Mouse (Mus musculus): ENCODE results near the gene Shb.

Shb gene

GRCm38 (mm10) chr4:45532375-45532774 is at the start of gene Shb:
Gene Shb, minus strand, starts transcription at chr4:45532470.
- peak; percentile 92 for DNase-seq

DNA sequence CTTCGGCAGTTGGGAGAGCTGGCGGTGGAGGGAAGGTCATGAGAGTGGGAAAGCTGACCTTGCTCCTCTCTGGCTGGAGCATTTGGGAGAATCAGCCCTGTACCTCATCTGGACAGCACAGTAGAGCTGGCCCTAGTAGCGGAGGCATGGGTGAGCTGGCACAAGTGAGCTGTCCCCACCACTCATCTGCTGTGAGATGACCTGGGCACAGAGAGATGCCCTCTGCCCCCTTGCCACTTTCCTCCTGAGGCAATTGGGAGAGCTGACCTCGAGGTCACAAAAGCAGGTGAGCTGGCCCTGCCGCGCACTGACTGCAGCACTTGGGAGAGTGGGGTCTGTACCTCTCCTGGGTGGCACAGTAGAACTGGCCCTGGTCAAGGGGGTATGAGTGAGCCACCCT is 48.8 kb upstream of the Shb start:
- no peak for DNase-seq

- DNase-seq, result peak; percentile 68
These were observed 46.5 kb upstream of the Shb start for GRCm38 (mm10) chr4:45578554-45579370.

GRCm38 (mm10) chr4:45577631-45578030 is 45.4 kb upstream of the Shb start:
- DNase-seq, result no peak

- DNase-seq, result no peak
These were observed 42.4 kb upstream of the Shb start for GRCm38 (mm10) chr4:45574614-45575169.

DNA sequence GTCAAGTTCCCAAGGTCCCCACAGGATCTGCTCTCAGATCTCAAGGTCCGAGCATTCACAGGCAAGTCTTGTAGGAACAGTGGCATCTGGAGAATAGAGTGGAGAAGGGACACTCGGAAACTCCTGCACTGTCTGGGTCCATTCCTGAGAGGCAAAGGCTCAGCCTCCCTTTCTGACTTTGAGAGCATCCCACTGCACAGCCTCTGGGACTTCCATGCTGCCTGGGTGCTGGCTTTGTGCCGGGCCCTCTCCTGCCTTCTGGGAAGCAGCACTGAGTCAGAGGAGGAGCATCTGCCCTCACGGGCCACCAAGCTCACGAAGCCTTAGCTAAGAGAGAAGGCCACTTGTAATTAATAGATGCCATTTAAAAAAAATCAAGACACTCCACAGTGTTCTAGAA is 37.3 kb upstream of the Shb start:
- no peak for DNase-seq

GRCm38 (mm10) chr4:45558211-45558610 is 25.9 kb upstream of the Shb start:
- no peak for DNase-seq

GRCm38 (mm10) chr4:45552571-45552970 is 20.3 kb upstream of the Shb start:
- DNase-seq, result no peak

GRCm38 (mm10) chr4:45550970-45551369 is 18.7 kb upstream of the Shb start:
- DNase-seq, result no peak

GRCm38 (mm10) chr4:45549514-45549913 is 17.2 kb upstream of the Shb start:
- peak; percentile 67 for DNase-seq

DNA sequence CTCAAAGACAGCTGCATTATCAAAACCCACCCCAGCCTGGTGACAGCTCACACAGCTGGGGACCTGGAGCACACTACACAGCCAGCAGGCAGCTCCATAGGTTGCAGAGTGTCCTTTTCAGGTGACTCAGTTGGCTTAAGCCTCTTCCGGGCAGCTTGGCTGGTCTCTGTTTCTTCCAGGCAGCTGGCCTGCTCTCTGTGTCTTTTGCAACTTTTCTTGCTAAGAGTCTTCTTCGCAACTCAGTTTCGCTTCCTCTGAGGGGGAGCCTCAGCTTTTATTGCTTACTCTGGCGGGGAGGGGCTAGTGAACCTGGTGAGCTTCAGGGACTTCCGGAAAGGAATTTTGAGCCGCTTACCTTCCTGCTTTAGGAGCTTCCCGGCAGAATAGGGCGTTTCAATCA is 13.6 kb upstream of the Shb start:
- DNase-seq, result no peak

- no peak for DNase-seq
These were observed 11.3 kb upstream of the Shb start for GRCm38 (mm10) chr4:45543481-45544051.

GRCm38 (mm10) chr4:45540151-45540933 is 8.1 kb upstream of the Shb start:
- no peak for DNase-seq

- DNase-seq, result no peak
These were observed 6.9 kb upstream of the Shb start for GRCm38 (mm10) chr4:45539187-45539586.

- DNase-seq, result peak; percentile 9
These were observed 1.2 kb upstream of the Shb start for GRCm38 (mm10) chr4:45533436-45533940.

DNA sequence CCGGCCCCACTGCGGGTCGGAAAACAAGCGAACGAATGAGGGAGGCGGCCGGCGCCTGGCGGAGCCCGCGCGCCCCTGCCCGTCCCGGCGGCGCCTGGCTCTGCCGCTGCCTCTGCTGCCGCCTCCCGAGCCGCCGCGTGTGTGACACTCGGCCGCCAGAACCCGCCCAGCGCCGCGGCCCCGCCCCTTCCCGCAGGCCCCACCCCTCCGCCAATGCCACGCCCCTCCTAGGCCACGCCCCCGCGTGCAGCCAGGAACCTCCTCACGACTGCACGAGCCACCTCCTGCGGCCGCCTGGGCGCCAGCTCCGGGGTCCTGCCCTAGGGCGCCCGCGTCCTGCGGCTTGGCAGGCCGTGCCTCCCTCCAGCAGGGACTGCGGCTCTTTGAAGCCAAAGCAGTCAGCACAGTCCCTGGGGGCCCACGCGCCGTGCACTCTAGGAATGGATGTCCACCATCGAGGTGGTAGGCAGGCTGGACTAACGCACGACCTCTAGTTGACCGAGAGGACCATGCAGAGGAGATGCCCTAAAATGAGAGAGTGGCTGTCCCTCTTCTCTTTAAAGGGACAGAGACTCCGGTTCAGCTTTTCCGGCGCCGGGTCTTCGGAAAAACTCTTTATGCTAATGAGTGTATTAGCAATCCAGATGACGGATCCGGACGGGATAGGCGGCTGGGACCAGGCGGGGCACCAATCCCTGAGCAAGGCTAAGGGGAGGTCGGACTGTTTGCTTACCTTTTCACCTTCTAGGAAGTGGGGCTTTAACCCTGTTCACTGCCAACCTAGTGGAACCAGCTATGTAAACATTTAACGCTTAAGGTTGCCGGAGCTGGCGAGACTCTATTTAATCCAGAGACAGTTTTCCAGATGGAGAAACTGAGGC is 1.4 kb downstream of the Shb start:
- peak; percentile 98 for DNase-seq

DNA sequence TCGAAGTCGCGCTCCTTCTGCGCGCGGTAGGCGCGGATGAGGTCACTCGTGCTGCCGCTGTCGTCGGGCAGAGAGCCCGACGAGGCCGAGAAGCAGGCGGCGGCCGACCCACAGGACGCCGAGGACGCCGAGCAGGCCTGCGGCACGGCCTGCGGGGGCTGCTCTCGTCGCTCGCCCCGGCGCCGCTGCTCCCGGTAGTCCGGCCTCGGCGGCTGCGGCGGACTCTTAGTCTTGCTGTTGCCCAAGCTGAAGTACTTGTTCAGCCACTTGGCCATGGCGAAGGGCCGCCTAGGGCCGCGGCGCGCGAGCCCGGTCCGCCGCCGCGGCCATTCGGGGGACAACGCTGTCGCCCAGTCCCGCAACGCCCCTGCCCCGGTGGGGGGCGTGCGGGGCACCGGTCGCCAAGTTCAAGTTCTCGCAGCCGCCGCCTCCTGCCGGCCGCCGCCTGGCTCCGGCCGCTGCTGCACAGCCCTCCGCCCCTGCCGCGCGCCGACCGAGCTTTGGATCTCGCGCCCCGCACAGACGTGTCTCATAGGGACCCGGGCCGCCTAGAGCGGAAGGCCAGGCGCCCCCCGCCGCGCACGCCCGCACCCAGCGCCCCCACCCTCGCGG is 2.2 kb downstream of the Shb start:
- DNase-seq, result no peak

DNA sequence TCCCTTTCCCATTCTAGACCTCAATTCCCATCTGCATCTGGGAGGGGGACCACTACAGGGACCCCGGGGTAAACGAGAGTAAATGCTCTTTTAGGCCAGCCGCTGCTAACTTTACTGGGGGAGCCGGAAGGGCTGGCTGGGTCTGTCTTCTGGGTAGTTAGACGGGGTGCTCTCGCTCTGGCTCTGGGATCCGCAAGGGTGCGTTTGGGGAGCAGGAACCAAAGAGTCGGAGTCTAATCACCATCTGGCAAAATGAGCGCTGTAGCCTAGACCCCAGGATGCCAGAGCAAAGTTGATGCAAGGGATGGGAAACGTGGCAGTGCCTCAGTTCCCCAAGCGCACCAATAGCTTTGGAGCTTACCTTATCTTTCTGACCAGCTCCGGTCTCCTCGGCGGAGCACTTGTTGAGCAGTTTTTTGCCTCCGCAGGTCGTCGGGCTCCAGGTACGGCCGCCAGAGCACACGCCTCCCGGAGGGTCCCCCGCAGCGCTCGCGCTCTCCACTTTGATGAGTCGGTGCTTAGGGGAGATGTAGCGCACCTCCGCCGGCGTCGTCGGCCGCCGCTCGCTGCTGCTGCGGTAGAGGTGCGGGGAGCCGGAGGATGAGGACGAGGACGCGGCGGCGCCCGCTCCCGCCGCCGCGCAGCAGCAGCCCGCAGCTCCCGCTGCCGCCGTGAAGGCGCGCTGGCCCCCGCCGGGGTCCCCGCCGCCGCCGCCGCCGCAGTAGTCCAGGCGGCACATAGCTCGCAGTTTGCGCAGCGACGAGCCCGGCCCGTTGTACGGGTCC is 2.9 kb downstream of the Shb start:
- peak; percentile 45 for DNase-seq

GRCm38 (mm10) chr4:45528355-45529198 is 3.7 kb downstream of the Shb start:
- peak; percentile 54 for DNase-seq

All from kidney, adult 9 months (tissue).